Mouse (Mus musculus): ENCODE measurements around the gene Ptpn14. TPM values are rescaled to one million over a fixed set of nuclear protein-coding genes. Genes with fewer than 3 reads are reported as not detected.

The Ptpn14 gene
- total RNA-seq, 1 experiment, result 27.1 TPM

DNA sequence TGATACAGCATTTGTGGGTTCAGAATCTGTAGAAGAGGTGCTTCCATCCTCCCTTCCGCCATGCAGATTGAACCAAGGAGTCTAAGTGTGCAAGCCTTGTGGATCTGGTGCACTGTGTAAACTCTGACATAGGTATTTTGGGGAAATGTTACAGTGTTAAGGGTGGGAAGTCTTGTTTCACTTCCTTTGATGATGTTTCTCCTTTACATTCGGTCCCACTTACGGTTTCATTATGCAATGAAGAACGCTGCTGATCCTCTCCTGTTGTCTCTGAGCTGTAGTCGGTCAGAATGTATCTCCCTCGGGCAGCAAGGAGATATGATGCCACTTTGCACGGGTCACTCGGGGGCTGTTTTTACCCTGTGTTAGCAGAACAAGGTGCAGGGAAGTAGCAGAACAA, 143.6 kb downstream of the Ptpn14 start:
- H3K27ac ChIP-seq (ENCODE audit: insufficient read depth, low read depth, low read length, poor library complexity, severe bottlenecking), result no peak overlapping the region
- peaks cover 3 to 14% of the 10 kb centered on the region in 2 experiments; a peak in 3 of 4 replicates for H3K4me1 ChIP-seq (ENCODE audit: control insufficient read depth in 2 of 2, insufficient read depth in 2 of 2, low read length in 2 of 2, poor library complexity in 1 of 2)
- in situ Hi-C loops (cut with MboI; ENCODE audit: low sequenced_read_pairs in 2 of 2, unreplicated experiment in 2 of 2), result no loop called here
- TF ChIP-seq HCFC1 (IDR thresholded peaks at IDR 0.05; ENCODE audit: borderline replicate concordance, insufficient read depth, low read length) (no peak), MAFK (IDR thresholded peaks at IDR 0.05; ENCODE audit: insufficient read depth, low read depth, low read length) (no peak), CHD2 (IDR thresholded peaks at IDR 0.05; ENCODE audit: low read depth, low read length) (no peak), ZNF384 (IDR thresholded peaks at IDR 0.05; ENCODE audit: low read depth, low read length) (no peak), ZC3H11A (IDR thresholded peaks at IDR 0.05; ENCODE audit: borderline replicate concordance, low read depth, low read length) (no peak)
- peaks cover 4% of the 10 kb centered on the region; the same call in 1 of the 2 replicates for H3K36me3 ChIP-seq (ENCODE audit: control insufficient read depth, insufficient read depth, low read length, poor library complexity, severe bottlenecking)
- H3K4me3 ChIP-seq (ENCODE audit: insufficient read depth in 1 of 2, low read depth in 1 of 2, low read length in 2 of 2, poor library complexity in 1 of 2, severe bottlenecking in 1 of 2), result no peak overlapping the region
- DNase-seq (ENCODE audit: low read depth, low spot score), result no peak
- no peak overlapping the region for H3K9ac ChIP-seq (ENCODE audit: insufficient read depth, low read depth, low read length, poor library complexity, severe bottlenecking)
- no peaks in the 10 kb centered on the region for H3K9me3 ChIP-seq (ENCODE audit: control insufficient read depth, insufficient read depth, low read depth, low read length)

DNA sequence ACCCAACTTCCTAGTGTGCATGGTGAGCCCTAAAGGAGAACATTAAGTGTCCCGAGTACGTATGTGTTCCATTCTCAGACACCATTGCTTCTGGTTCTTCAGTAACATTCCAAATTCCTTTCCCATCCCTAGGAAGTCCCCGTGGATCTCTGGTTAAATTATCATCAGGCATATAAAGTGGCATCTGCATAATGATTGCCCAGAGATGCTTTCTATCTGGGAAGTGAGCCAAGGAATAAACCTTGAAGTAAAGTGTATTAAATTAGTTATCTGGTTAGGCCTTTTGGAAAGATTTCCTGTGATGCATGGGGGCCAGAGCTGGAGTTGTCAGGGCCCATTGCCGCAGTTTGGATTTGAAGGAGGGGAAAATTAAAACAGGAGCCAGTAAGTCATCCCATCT, 144.0 kb downstream of the Ptpn14 start:
- DNase-seq (ENCODE audit: low read depth, low spot score), result no peak
- Histone ChIP-seq H3K4me1 (ENCODE audit: control insufficient read depth in 2 of 2, insufficient read depth in 2 of 2, low read length in 2 of 2, poor library complexity in 1 of 2) (peaks cover 3 to 14% of the 10 kb centered on the region in 2 experiments; a peak in 3 of 4 replicates), H3K27ac (ENCODE audit: insufficient read depth, low read depth, low read length, poor library complexity, severe bottlenecking) (no peak overlapping the region), H3K9ac (ENCODE audit: insufficient read depth, low read depth, low read length, poor library complexity, severe bottlenecking) (no peak overlapping the region), H3K36me3 (ENCODE audit: control insufficient read depth, insufficient read depth, low read length, poor library complexity, severe bottlenecking) (peaks cover 4% of the 10 kb centered on the region; the same call in 1 of the 2 replicates), H3K9me3 (ENCODE audit: control insufficient read depth, insufficient read depth, low read depth, low read length) (no peaks in the 10 kb centered on the region), H3K4me3 (ENCODE audit: insufficient read depth in 1 of 2, low read depth in 1 of 2, low read length in 2 of 2, poor library complexity in 1 of 2, severe bottlenecking in 1 of 2) (no peak overlapping the region)
- in situ Hi-C loops (cut with MboI; ENCODE audit: low sequenced_read_pairs in 2 of 2, unreplicated experiment in 2 of 2), result no loop called here
- TF ChIP-seq MAFK (IDR thresholded peaks at IDR 0.05; ENCODE audit: insufficient read depth, low read depth, low read length) (no peak), HCFC1 (IDR thresholded peaks at IDR 0.05; ENCODE audit: borderline replicate concordance, insufficient read depth, low read length) (no peak), ZC3H11A (IDR thresholded peaks at IDR 0.05; ENCODE audit: borderline replicate concordance, low read depth, low read length) (no peak), ZNF384 (IDR thresholded peaks at IDR 0.05; ENCODE audit: low read depth, low read length) (no peak), CHD2 (IDR thresholded peaks at IDR 0.05; ENCODE audit: low read depth, low read length) (no peak)

DNA sequence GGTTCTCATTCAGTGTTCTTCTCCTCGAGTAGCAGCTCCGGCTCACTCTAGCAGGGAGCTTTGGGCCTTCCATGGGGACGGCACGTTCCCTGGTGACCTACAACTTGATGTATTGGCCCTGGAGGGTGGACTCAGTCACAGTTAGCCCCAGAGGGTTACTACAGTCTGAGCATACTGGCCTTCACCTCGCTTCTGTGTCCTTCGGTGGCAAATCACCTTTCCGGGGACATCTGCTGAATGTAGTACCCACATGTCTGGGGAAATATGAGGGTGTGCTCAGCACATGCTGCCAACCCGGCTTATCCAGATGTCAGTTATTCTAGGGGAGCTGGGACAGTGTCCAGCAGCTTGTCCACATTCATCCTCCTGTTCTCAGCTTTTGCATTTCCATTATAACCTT, 145.5 kb downstream of the Ptpn14 start:
- Histone ChIP-seq H3K9ac (ENCODE audit: insufficient read depth, low read depth, low read length, poor library complexity, severe bottlenecking) (no peak overlapping the region), H3K4me1 (ENCODE audit: control insufficient read depth in 2 of 2, insufficient read depth in 2 of 2, low read length in 2 of 2, poor library complexity in 1 of 2) (peaks cover 3 to 7% of the 10 kb centered on the region in 2 experiments; a peak in 3 of 4 replicates), H3K27ac (ENCODE audit: insufficient read depth, low read depth, low read length, poor library complexity, severe bottlenecking) (no peak overlapping the region), H3K9me3 (ENCODE audit: control insufficient read depth, insufficient read depth, low read depth, low read length) (no peaks in the 10 kb centered on the region), H3K4me3 (ENCODE audit: insufficient read depth in 1 of 2, low read depth in 1 of 2, low read length in 2 of 2, poor library complexity in 1 of 2, severe bottlenecking in 1 of 2) (no peak overlapping the region), H3K36me3 (ENCODE audit: control insufficient read depth, insufficient read depth, low read length, poor library complexity, severe bottlenecking) (peaks cover 4% of the 10 kb centered on the region; the same call in 1 of the 2 replicates)
- in situ Hi-C loops (cut with MboI; ENCODE audit: low sequenced_read_pairs in 2 of 2, unreplicated experiment in 2 of 2), result no loop called here
- no peak for DNase-seq (ENCODE audit: low read depth, low spot score)
- TF ChIP-seq CHD2 (IDR thresholded peaks at IDR 0.05; ENCODE audit: low read depth, low read length), result no peak

DNA sequence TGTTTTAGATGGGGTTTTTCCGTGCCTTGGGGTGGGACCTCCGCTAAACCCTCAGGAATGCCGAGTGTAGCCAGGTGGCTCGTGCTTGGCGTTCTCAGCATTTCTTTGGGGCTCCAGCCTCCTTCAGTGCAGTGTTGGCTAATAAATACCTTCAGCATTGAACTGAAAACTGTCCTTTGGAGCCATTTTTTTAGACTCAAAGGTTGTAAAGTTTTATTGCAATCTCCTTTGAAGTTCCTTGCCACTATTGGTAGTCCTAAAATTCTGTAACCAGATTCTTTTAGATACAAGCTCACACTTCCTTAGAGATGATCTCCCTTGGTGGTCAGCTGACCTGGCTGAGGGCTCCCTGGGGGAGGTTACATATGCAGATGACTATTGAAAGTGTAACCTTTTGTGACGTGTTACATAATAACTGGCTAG, 147.4 kb downstream of the Ptpn14 start:
- Histone ChIP-seq H3K9ac (ENCODE audit: insufficient read depth, low read depth, low read length, poor library complexity, severe bottlenecking) (no peak overlapping the region), H3K27ac (ENCODE audit: insufficient read depth, low read depth, low read length, poor library complexity, severe bottlenecking) (no peak overlapping the region), H3K4me1 (ENCODE audit: control insufficient read depth in 2 of 2, insufficient read depth in 2 of 2, low read length in 2 of 2, poor library complexity in 1 of 2) (peaks cover 3 to 7% of the 10 kb centered on the region in 2 experiments; a peak in 3 of 4 replicates), H3K36me3 (ENCODE audit: control insufficient read depth, insufficient read depth, low read length, poor library complexity, severe bottlenecking) (peaks cover 4% of the 10 kb centered on the region; the same call in 1 of the 2 replicates), H3K4me3 (ENCODE audit: insufficient read depth in 1 of 2, low read depth in 1 of 2, low read length in 2 of 2, poor library complexity in 1 of 2, severe bottlenecking in 1 of 2) (no peak overlapping the region), H3K9me3 (ENCODE audit: control insufficient read depth, insufficient read depth, low read depth, low read length) (no peaks in the 10 kb centered on the region)
- TF ChIP-seq CHD2 (IDR thresholded peaks at IDR 0.05; ENCODE audit: low read depth, low read length), result no peak
- DNase-seq (ENCODE audit: low read depth, low spot score), result no peak
- in situ Hi-C loops (cut with MboI; ENCODE audit: low sequenced_read_pairs in 2 of 2, unreplicated experiment in 2 of 2), result no loop called here

DNA sequence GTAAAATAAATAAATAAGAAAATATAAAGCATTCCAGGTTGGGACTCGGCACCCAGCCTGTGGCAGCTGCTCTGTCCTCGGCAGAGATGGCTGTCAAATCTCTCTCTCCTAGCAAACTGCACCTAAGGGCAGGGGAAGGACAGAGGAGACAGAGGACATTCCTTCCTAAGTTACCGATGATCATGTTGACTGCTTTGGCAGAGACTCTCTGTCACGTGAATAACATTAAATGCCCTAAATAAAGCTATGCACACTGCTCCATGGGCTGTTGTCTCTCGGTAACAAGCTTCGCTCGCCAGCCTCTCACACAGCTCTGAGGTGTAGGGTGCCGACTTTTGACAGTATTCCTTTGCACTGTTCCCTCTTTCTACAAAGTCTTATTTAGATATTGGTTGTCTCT, 148.1 kb downstream of the Ptpn14 start:
- Histone ChIP-seq H3K4me3 (ENCODE audit: insufficient read depth in 1 of 2, low read depth in 1 of 2, low read length in 2 of 2, poor library complexity in 1 of 2, severe bottlenecking in 1 of 2) (no peak overlapping the region), H3K4me1 (ENCODE audit: control insufficient read depth in 2 of 2, insufficient read depth in 2 of 2, low read length in 2 of 2, poor library complexity in 1 of 2) (peaks cover 3 to 7% of the 10 kb centered on the region in 2 experiments; a peak in 3 of 4 replicates), H3K27ac (ENCODE audit: insufficient read depth, low read depth, low read length, poor library complexity, severe bottlenecking) (no peak overlapping the region), H3K9ac (ENCODE audit: insufficient read depth, low read depth, low read length, poor library complexity, severe bottlenecking) (no peak overlapping the region), H3K9me3 (ENCODE audit: control insufficient read depth, insufficient read depth, low read depth, low read length) (no peaks in the 10 kb centered on the region), H3K36me3 (ENCODE audit: control insufficient read depth, insufficient read depth, low read length, poor library complexity, severe bottlenecking) (peaks cover 2% of the 10 kb centered on the region; the same call in 1 of the 2 replicates)
- TF ChIP-seq HCFC1 (IDR thresholded peaks at IDR 0.05; ENCODE audit: borderline replicate concordance, insufficient read depth, low read length) (no peak), ZC3H11A (IDR thresholded peaks at IDR 0.05; ENCODE audit: borderline replicate concordance, low read depth, low read length) (no peak), MAFK (IDR thresholded peaks at IDR 0.05; ENCODE audit: insufficient read depth, low read depth, low read length) (no peak), ZNF384 (IDR thresholded peaks at IDR 0.05; ENCODE audit: low read depth, low read length) (no peak)
- no peak for DNase-seq (ENCODE audit: low read depth, low spot score)
- in situ Hi-C loops (cut with MboI; ENCODE audit: low sequenced_read_pairs in 2 of 2, unreplicated experiment in 2 of 2), result no loop called here
